Mouse (Mus musculus) testis, postnatal 14 days (tissue): ENCODE results near the gene Lyrm1.
A peak's percentile ranks its signal among the peaks of the same experiment; 100 is the strongest.

Experiments
- DNase-seq: peaks from one replicate; pipeline ENCODE4 v3.0.0; 2021; ENCODE audit warnings: low spot score

The Lyrm1 gene

DNA sequence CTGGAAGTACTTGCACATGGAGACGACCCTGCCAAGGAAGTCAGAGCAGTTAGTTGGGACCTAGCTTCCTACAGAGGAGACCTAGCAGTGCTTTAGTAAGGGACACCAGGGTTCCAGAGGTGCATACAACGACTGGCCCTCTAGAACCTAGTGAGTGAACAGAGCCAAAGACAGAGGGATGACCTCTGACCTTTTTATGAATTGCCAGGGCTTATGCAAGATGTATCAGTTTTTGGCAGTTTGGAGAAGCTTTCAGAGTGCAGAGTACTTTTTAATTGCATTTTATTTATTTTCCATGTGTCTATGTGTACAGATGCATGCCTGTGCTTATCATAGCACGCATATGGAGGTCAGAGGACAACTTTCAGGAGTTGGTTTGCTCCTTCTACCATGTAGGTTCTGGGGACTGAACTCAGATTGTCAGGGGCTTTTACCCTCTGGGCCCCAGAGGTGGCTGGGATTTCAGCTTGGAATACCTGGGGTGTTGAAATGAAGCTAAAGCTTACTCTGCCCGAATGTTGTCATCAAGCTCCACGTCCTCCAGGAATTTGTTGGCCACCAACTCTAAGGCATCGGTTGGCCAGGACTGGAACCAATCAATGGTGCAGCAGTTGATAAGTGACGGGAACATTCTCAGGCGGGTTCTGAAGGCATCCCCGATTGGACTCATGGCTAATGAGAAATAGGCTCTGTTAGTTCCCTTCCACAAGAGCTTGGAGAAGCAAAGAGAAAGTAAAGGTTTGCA, 70.2 kb downstream of the Lyrm1 start:
- no peak for DNase-seq

GRCm38 (mm10) chr7:119969320-119969719, 73.7 kb downstream of the Lyrm1 start:
- no peak for DNase-seq

DNA sequence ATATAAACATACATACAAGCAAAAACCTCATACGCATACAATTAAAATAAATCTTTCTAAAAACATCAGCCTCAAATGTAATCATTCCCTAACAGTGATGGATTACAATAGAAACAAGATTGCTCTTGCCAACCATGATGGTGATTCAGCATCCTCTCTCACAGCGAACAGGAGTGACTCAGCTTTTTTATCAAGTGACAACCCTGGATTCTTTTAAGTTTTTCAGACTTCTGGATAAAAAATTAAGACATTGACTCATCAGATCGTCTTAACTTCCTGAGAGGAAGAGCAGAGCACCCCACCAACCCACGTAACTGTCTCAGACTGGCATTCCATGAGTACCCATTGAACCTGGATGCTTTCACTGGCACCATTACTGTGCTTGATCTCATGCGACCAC, 78.6 kb downstream of the Lyrm1 start:
- DNase-seq = no peak

DNA sequence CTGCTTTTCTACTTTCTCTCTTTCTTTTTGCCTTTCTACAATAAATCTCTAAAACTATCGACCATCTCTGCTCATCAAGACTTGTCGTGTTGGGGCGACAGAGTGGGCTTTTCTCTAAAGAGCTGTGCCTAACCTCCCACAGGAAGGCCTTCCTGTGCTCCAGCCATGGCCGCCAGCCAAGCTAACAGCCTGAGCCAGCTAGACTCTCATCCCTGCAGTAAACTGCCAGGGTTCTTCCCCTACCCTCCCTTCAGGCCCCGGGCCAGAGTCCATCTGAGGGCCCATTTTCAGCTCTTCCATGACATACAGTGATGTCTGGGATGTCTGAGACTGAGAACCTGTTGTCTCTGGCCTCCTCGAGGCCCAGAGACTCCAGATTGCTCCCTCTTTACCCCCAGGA, 80.6 kb downstream of the Lyrm1 start:
- DNase-seq = peak; percentile 56

GRCm38 (mm10) chr7:119977574-119977973, 81.9 kb downstream of the Lyrm1 start:
- no peak for DNase-seq

DNA sequence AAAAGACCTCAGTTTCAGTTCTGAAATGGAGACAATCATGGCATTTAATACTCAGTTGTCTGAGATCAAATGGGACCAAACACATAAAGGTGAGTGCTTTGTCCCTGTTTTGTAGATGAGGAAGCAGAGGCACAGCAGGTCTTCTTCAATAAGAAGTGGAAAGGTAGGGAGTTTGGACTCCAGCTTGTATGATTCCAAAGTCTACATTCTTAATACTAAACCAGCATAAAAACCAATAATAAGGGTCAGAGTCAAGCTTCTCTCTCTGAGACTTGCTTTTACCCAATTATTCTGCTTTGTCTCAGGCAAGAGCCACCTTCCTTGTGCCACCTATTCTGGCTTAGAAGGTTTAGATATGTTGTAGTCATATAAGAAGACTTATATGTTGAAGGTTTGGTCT, 82.9 kb downstream of the Lyrm1 start:
- DNase-seq = no peak

GRCm38 (mm10) chr7:119980170-119980569, 84.5 kb downstream of the Lyrm1 start:
- DNase-seq = no peak

GRCm38 (mm10) chr7:119985279-119985912, 89.7 kb downstream of the Lyrm1 start:
- DNase-seq = no peak

DNA sequence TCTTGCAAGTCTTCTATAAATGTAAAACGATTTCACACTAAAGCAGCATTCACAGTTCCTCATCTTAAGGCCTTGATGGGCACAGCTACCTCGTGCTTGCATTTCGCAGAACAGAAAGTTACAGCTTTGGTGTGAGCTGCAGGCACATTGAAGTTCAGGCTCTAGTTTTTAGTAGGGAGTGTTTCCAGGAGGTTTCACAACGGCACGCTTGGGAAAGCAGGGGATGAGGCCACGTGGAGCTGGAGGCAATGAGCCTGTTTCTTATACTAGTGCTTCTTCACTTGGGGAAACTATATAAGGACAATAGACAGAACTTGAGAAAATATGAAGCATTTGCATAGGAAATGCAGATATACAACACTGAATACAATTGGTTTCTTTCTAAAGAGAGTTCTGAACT, 101.4 kb downstream of the Lyrm1 start:
- DNase-seq = no peak
